Mouse (Mus musculus): ENCODE results near the gene Ppp1r14a. TPM values are rescaled to one million over a fixed set of nuclear protein-coding genes. Genes with fewer than 3 reads are reported as not detected.
A peak's percentile ranks its signal among the peaks of the same experiment; 100 is the strongest.

Ppp1r14a gene
- polyA plus RNA-seq, 1 experiment, result 44.7 TPM

GRCm38 (mm10) chr7:29316976-29317375 is 27.9 kb downstream of the Ppp1r14a start:
- no peak overlapping the region for H3K4me3 ChIP-seq (ENCODE audit: insufficient read depth, low read length)
- TF ChIP-seq POLR2A (IDR thresholded peaks at IDR 0.05; ENCODE audit: extremely low read depth, insufficient read depth, low read length) (no peak), CTCF (IDR thresholded peaks at IDR 0.05; ENCODE audit: extremely low read depth, insufficient read depth, low read length) (no peak)
- H3K27ac ChIP-seq (ENCODE audit: insufficient read depth, low read length), result peak overlapping the region; percentile 79; the same call in 1 of the 2 replicates
- H3K4me1 ChIP-seq (ENCODE audit: control insufficient read depth, insufficient read depth, low read length), result peaks cover 21% of the 10 kb centered on the region

GRCm38 (mm10) chr7:29317558-29317957 is 28.4 kb downstream of the Ppp1r14a start:
- peaks cover 21% of the 10 kb centered on the region for H3K4me1 ChIP-seq (ENCODE audit: control insufficient read depth, insufficient read depth, low read length)
- TF ChIP-seq POLR2A (IDR thresholded peaks at IDR 0.05; ENCODE audit: extremely low read depth, insufficient read depth, low read length) (no peak), CTCF (IDR thresholded peaks at IDR 0.05; ENCODE audit: extremely low read depth, insufficient read depth, low read length) (no peak)
- no peak overlapping the region for H3K4me3 ChIP-seq (ENCODE audit: insufficient read depth, low read length)
- peak overlapping the region; percentile 79 for H3K27ac ChIP-seq (ENCODE audit: insufficient read depth, low read length)

- peak; percentile 49; the same call in 1 of the 2 replicates for TF ChIP-seq POLR2A (IDR thresholded peaks at IDR 0.05; ENCODE audit: extremely low read depth, insufficient read depth, low read length)
- no peak for TF ChIP-seq CTCF (IDR thresholded peaks at IDR 0.05; ENCODE audit: extremely low read depth, insufficient read depth, low read length)
- H3K27ac ChIP-seq (ENCODE audit: insufficient read depth, low read length), result 0 out of 2 replicates have a peak overlapping the region, but pooled peaks have one; percentile 24
These were observed 29.2 kb downstream of the Ppp1r14a start for GRCm38 (mm10) chr7:29318115-29318911.

GRCm38 (mm10) chr7:29319337-29320307 is 30.5 kb downstream of the Ppp1r14a start:
- H3K4me3 ChIP-seq (ENCODE audit: insufficient read depth, low read length), result no peak overlapping the region
- peaks cover 17% of the 10 kb centered on the region for H3K4me1 ChIP-seq (ENCODE audit: control insufficient read depth, insufficient read depth, low read length)
- TF ChIP-seq CTCF (IDR thresholded peaks at IDR 0.05; ENCODE audit: extremely low read depth, insufficient read depth, low read length), result 0 out of 2 replicates have a peak, but pooled peaks have one; percentile 18
- no peak for TF ChIP-seq POLR2A (IDR thresholded peaks at IDR 0.05; ENCODE audit: extremely low read depth, insufficient read depth, low read length)
- H3K27ac ChIP-seq (ENCODE audit: insufficient read depth, low read length), result no peak overlapping the region

More at GRCm38 (mm10) chr7:29318115-29318911, 29.2 kb downstream of the Ppp1r14a start:
- peaks cover 19% of the 10 kb centered on the region for H3K4me1 ChIP-seq (ENCODE audit: control insufficient read depth, insufficient read depth, low read length)
- no peak overlapping the region for H3K4me3 ChIP-seq (ENCODE audit: insufficient read depth, low read length)

GRCm38 (mm10) chr7:29327087-29327486 is 38.0 kb downstream of the Ppp1r14a start:
- TF ChIP-seq POLR2A (IDR thresholded peaks at IDR 0.05; ENCODE audit: extremely low read depth, insufficient read depth, low read length) (no peak), CTCF (IDR thresholded peaks at IDR 0.05; ENCODE audit: extremely low read depth, insufficient read depth, low read length) (no peak)
- H3K27ac ChIP-seq (ENCODE audit: insufficient read depth, low read length), result no peak overlapping the region
- H3K4me3 ChIP-seq (ENCODE audit: insufficient read depth, low read length), result no peak overlapping the region
- peaks cover 5% of the 10 kb centered on the region for H3K4me1 ChIP-seq (ENCODE audit: control insufficient read depth, insufficient read depth, low read length)

GRCm38 (mm10) chr7:29328984-29329383 is 39.9 kb downstream of the Ppp1r14a start:
- Histone ChIP-seq H3K4me1 (ENCODE audit: control insufficient read depth, insufficient read depth, low read length) (peaks cover 5% of the 10 kb centered on the region), H3K27ac (ENCODE audit: insufficient read depth, low read length) (no peak overlapping the region), H3K4me3 (ENCODE audit: insufficient read depth, low read length) (no peak overlapping the region)
- no peak for TF ChIP-seq POLR2A (IDR thresholded peaks at IDR 0.05; ENCODE audit: extremely low read depth, insufficient read depth, low read length)

GRCm38 (mm10) chr7:29334156-29334555 is 45.0 kb downstream of the Ppp1r14a start:
- Histone ChIP-seq H3K4me3 (ENCODE audit: insufficient read depth, low read length) (no peak overlapping the region), H3K27ac (ENCODE audit: insufficient read depth, low read length) (no peak overlapping the region), H3K4me1 (ENCODE audit: control insufficient read depth, insufficient read depth, low read length) (peaks cover 6% of the 10 kb centered on the region)
- TF ChIP-seq CTCF (IDR thresholded peaks at IDR 0.05; ENCODE audit: extremely low read depth, insufficient read depth, low read length), result no peak
- no peak for TF ChIP-seq POLR2A (IDR thresholded peaks at IDR 0.05; ENCODE audit: extremely low read depth, insufficient read depth, low read length)

- Histone ChIP-seq H3K27ac (ENCODE audit: insufficient read depth, low read length) (no peak overlapping the region), H3K4me1 (ENCODE audit: control insufficient read depth, insufficient read depth, low read length) (0 out of 2 replicates have a peak, but pooled peaks cover 1% of the 10 kb centered on the region), H3K4me3 (ENCODE audit: insufficient read depth, low read length) (no peak overlapping the region)
- TF ChIP-seq POLR2A (IDR thresholded peaks at IDR 0.05; ENCODE audit: extremely low read depth, insufficient read depth, low read length), result no peak
- TF ChIP-seq CTCF (IDR thresholded peaks at IDR 0.05; ENCODE audit: extremely low read depth, insufficient read depth, low read length), result peak; percentile 17; the same call in 1 of the 2 replicates
These were observed 46.2 kb downstream of the Ppp1r14a start for GRCm38 (mm10) chr7:29335276-29335675.

Data from cortical plate, adult 2 months (tissue).